Comparison of ENCODE assay signal across 7 mouse cellular contexts in genomic region chr7:134864175-134864574, GRCm38 (mm10).
DNase-seq lines count a peak whose midpoint lies in the region; ATAC-seq and TF ChIP-seq lines count a peak whose summit lies in the region.

No protein-coding gene starts in this region.

- H3K4me1 ChIP-seq in embryonic facial prominence, embryonic 11.5 days (ENCODE audit: control insufficient read depth, insufficient read depth, low read length): no peaks in the 10 kb centered on the region
- no peaks in the 10 kb centered on the region for H3K4me1 ChIP-seq in lung, embryonic 14.5 days (ENCODE audit: insufficient read depth)

- peak; percentile 5 for DNase-seq in left cerebral cortex, postnatal 36 days (ENCODE audit: low spot score in 2 of 2)
- no peak for DNase-seq in left cerebral cortex, adult 11 months (ENCODE audit: low spot score)
- peak; percentile 51 for DNase-seq in adrenal gland, postnatal 25 days
- DNase-seq in embryonic facial prominence, embryonic 11.5 days (ENCODE audit: low spot score): peak; percentile 80
- peak; percentile 85 for DNase-seq in lung, embryonic 14.5 days
- peak; percentile 27 for DNase-seq in urinary bladder, postnatal 25 days (ENCODE audit: low spot score)

- H3K27ac ChIP-seq in embryonic facial prominence, embryonic 11.5 days (replicated peaks; ENCODE audit: low read depth, low read length): no peak overlapping the region
- no peak overlapping the region for H3K27ac ChIP-seq in lung, embryonic 14.5 days (ENCODE audit: low read depth)

- ATAC-seq in embryonic facial prominence, embryonic 11.5 days (replicated peaks; ENCODE audit: insufficient number of reproducible peaks, low FRiP score, low TSS enrichment, low read depth): no peak
- no peak for ATAC-seq in lung, embryonic 14.5 days (ENCODE audit: insufficient read depth)
- no peak for ATAC-seq in monocyte, adult 5-6 weeks (replicated peaks; ENCODE audit: insufficient number of reproducible peaks, low FRiP score, low TSS enrichment, poor library complexity, severe bottlenecking)

- H3K4me2 ChIP-seq in embryonic facial prominence, embryonic 11.5 days (ENCODE audit: low read depth, low read length): no peak overlapping the region
- no peak overlapping the region for H3K4me2 ChIP-seq in lung, embryonic 14.5 days

- 79% methylated on average over 2 of the region's 2 CpGs for WGBS in embryonic facial prominence, embryonic 11.5 days
- WGBS in lung, embryonic 14.5 days: 83% methylated on average over 2 of the region's 2 CpGs

- TF ChIP-seq CTCF in lung, embryonic 14.5 days (IDR thresholded peaks at IDR 0.05; ENCODE audit: low read depth): no peak

- no peaks in the 10 kb centered on the region for H3K9me3 ChIP-seq in embryonic facial prominence, embryonic 11.5 days (replicated peaks; ENCODE audit: control insufficient read depth, low read length)
- no peaks in the 10 kb centered on the region for H3K9me3 ChIP-seq in lung, embryonic 14.5 days (ENCODE audit: low read depth, low read length)

- H3K36me3 ChIP-seq in embryonic facial prominence, embryonic 11.5 days (replicated peaks; ENCODE audit: control insufficient read depth, insufficient read depth, low read depth, low read length): no peaks in the 10 kb centered on the region
- peaks cover 10% of the 10 kb centered on the region; the same call in 1 of the 2 replicates for H3K36me3 ChIP-seq in lung, embryonic 14.5 days (ENCODE audit: insufficient read depth)

- no peaks in the 10 kb centered on the region for H3K27me3 ChIP-seq in embryonic facial prominence, embryonic 11.5 days (ENCODE audit: control insufficient read depth, insufficient read depth, low read length)
- no peaks in the 10 kb centered on the region for H3K27me3 ChIP-seq in lung, embryonic 14.5 days (ENCODE audit: insufficient read depth, low read length)

- no peak overlapping the region for H3K4me3 ChIP-seq in embryonic facial prominence, embryonic 11.5 days (ENCODE audit: low read depth, low read length)
- no peak overlapping the region for H3K4me3 ChIP-seq in lung, embryonic 14.5 days (ENCODE audit: low read depth, low read length)

- intact Hi-C loops in left cerebral cortex, postnatal 36 days (cut with DNase I): no loop called here

- no peak overlapping the region for H3K9ac ChIP-seq in embryonic facial prominence, embryonic 11.5 days (replicated peaks; ENCODE audit: low read length)
- no peak overlapping the region for H3K9ac ChIP-seq in lung, embryonic 14.5 days
